Mouse (Mus musculus): Measurements from ENCODE around the gene Nudt19. TPM values are rescaled to one million over a fixed set of nuclear protein-coding genes. Genes with fewer than 3 reads are reported as not detected.
"Not testable (repeated sequence)": the region's sequence is repeated elsewhere in the genome, so short reads cannot be mapped to it uniquely, and the experiment has no call there.

Nudt19 gene
- polyA plus RNA-seq, 1 experiment from 2014 or later = 86.2 TPM

DNA sequence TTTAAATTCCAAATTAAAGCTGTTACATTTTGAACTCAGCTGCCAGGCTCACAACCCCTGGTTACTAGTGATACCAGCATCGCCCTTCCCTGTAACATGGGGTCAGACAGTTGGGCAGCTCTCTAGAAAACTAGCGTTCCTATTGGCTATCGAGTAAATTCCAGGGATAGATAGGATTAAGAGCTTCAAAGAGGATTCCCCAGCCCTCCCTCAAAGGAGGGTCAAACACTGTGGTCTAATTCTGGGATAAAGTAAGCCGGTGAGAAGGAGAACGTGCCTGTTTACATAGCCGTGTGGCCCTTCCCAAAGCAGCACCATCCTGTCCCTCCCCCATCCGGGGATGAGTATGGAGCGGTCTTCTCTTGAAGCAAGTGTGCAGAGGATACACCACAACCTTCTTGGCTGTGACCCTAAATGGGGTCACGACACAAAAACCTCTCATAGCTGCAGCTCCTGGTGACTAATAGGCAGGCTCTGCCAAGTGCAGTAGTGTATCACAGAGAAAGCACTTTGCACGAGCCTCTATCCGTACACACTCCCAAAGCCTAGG, 27.4 kb upstream of the Nudt19 start:
- ATAC-seq (ENCODE audit: low FRiP score, low TSS enrichment) (no peak), DNase-seq (no peak)
- WGBS = 7% methylated on average over 11 of the region's 11 CpGs
- Histone ChIP-seq H3K4me1 (ENCODE audit: control insufficient read depth, insufficient read depth, low read length) (peaks cover 18% of the 10 kb centered on the region; the same call in 1 of the 2 replicates), H3K4me2 (ENCODE audit: low read length) (no peak overlapping the region), H3K27me3 (ENCODE audit: control insufficient read depth, insufficient read depth, low read length) (peaks cover 29% of the 10 kb centered on the region), H3K4me3 (replicated peaks; ENCODE audit: low read depth, low read length) (no peak overlapping the region), H3K36me3 (ENCODE audit: control insufficient read depth, insufficient read depth, low read length) (no peaks in the 10 kb centered on the region), H3K27ac (replicated peaks; ENCODE audit: low read depth, low read length) (no peak overlapping the region), H3K9me3 (ENCODE audit: control insufficient read depth, low read length) (no peaks in the 10 kb centered on the region), H3K9ac (replicated peaks; ENCODE audit: low read length) (no peak overlapping the region)

DNA sequence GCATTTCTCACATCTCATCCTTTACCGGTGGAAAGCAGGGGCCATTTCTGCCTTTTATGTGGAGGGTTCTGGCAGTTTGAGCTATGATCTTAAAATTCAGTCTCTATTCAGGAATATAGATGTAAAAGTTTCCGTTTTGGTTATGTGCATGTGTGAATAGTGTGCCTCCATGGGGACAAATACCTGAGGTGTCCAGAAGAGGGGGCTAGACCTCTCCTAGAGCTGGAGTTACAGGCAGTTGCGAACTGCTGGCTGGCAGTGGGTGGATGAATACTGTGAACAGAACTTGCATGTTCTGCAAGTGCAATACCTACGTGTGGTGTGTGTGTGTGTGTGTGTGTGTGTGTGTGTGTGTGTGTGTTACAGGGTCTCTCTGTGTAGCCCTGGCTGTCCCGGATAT, 26.6 kb upstream of the Nudt19 start:
- H3K27ac ChIP-seq (replicated peaks; ENCODE audit: low read depth, low read length) = no peak overlapping the region
- H3K36me3 ChIP-seq (ENCODE audit: control insufficient read depth, insufficient read depth, low read length) = no peaks in the 10 kb centered on the region
- H3K9me3 ChIP-seq (ENCODE audit: control insufficient read depth, low read length) = no peaks in the 10 kb centered on the region
- H3K4me3 ChIP-seq (replicated peaks; ENCODE audit: low read depth, low read length) = no peak overlapping the region
- H3K27me3 ChIP-seq (ENCODE audit: control insufficient read depth, insufficient read depth, low read length) = peaks cover 29% of the 10 kb centered on the region
- H3K4me1 ChIP-seq (ENCODE audit: control insufficient read depth, insufficient read depth, low read length) = peaks cover 18% of the 10 kb centered on the region; the same call in 1 of the 2 replicates
- 75% methylated on average over 5 of the region's 5 CpGs for WGBS
- ATAC-seq (ENCODE audit: low FRiP score, low TSS enrichment) = no peak
- H3K9ac ChIP-seq (replicated peaks; ENCODE audit: low read length) = no peak overlapping the region
- DNase-seq = no peak
- H3K4me2 ChIP-seq (ENCODE audit: low read length) = no peak overlapping the region

DNA sequence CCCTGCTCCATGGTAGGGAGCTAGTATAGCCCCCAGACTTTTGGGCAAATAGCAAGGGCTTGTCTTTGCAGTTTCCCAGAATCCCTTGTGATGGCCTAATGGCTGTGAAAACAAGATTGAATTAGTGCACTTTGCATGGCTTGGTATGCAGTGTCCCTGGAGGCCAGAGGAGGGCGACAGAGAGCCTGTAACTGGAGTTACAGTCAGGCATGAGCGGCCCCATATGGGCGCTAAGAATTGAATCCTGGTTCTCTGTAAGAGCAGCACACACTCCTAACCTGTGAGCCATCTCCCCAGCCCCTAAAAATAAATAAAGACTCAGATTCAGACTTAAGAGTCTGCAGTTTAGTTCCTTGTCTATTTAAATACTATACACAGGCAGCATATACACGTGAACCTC, 23.7 kb upstream of the Nudt19 start:
- peak; percentile 48 for DNase-seq
- H3K4me3 ChIP-seq (replicated peaks; ENCODE audit: low read depth, low read length) = no peak overlapping the region
- no peak for ATAC-seq (ENCODE audit: low FRiP score, low TSS enrichment)
- no peak overlapping the region for H3K9ac ChIP-seq (replicated peaks; ENCODE audit: low read length)
- no peaks in the 10 kb centered on the region for H3K36me3 ChIP-seq (ENCODE audit: control insufficient read depth, insufficient read depth, low read length)
- H3K27ac ChIP-seq (replicated peaks; ENCODE audit: low read depth, low read length) = no peak overlapping the region
- 0 out of 2 replicates have a peak, but pooled peaks cover 7% of the 10 kb centered on the region for H3K4me1 ChIP-seq (ENCODE audit: control insufficient read depth, insufficient read depth, low read length)
- peaks cover 24% of the 10 kb centered on the region for H3K27me3 ChIP-seq (ENCODE audit: control insufficient read depth, insufficient read depth, low read length)
- 38% methylated on average over 4 of the region's 4 CpGs for WGBS
- H3K9me3 ChIP-seq (ENCODE audit: control insufficient read depth, low read length) = no peaks in the 10 kb centered on the region
- H3K4me2 ChIP-seq (ENCODE audit: low read length) = no peak overlapping the region

DNA sequence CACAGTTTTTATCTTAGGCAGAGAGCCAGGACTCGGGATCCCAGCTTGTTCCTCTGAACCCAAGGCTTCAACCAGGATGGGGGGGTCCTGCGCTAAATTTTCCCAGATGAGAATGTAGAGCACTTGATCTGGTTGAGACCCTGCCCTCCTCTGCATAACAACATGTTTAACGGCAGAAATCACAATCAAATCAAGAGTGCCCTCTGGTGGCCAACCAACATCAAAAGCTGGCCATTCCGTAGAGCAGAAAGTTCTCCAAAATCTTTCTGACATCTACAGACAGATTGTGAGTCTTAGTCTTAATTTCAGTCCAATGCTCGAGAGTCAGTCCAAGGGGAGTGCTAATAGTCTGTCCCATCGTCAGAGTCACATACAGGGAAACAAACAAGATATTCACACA, 14.8 kb upstream of the Nudt19 start:
- H3K27me3 ChIP-seq (ENCODE audit: control insufficient read depth, insufficient read depth, low read length); H3K4me3 ChIP-seq (replicated peaks; ENCODE audit: low read depth, low read length); DNase-seq; H3K4me1 ChIP-seq (ENCODE audit: control insufficient read depth, insufficient read depth, low read length); H3K9me3 ChIP-seq (ENCODE audit: control insufficient read depth, low read length); ATAC-seq (ENCODE audit: low FRiP score, low TSS enrichment); H3K36me3 ChIP-seq (ENCODE audit: control insufficient read depth, insufficient read depth, low read length); H3K27ac ChIP-seq (replicated peaks; ENCODE audit: low read depth, low read length); H3K4me2 ChIP-seq (ENCODE audit: low read length); H3K9ac ChIP-seq (replicated peaks; ENCODE audit: low read length): not testable (repeated sequence)
- 22% methylated on average over 6 of the region's 6 CpGs for WGBS

DNA sequence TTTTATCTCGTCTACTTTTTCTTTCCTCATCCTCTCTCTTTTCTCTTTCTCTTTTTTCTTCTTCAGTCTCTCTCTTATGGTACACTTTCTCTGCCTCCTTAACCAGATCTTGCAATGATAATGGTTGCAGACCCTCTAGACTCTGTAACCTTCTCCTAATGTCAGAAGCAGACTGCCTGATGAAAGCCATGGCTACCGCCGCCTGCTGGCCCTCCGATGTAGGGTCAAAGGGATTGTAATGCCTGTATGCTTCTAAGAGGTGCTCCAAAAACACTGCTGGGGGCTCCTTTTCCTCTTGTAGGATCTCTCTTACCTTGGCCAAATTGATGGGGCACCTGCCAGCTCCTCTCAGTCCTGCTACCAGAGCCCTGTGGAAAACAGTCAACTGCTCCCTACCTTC, 13.6 kb upstream of the Nudt19 start:
- H3K27me3 ChIP-seq (ENCODE audit: control insufficient read depth, insufficient read depth, low read length); H3K4me3 ChIP-seq (replicated peaks; ENCODE audit: low read depth, low read length); H3K9ac ChIP-seq (replicated peaks; ENCODE audit: low read length); ATAC-seq (ENCODE audit: low FRiP score, low TSS enrichment); H3K36me3 ChIP-seq (ENCODE audit: control insufficient read depth, insufficient read depth, low read length); H3K9me3 ChIP-seq (ENCODE audit: control insufficient read depth, low read length); H3K4me2 ChIP-seq (ENCODE audit: low read length); H3K27ac ChIP-seq (replicated peaks; ENCODE audit: low read depth, low read length); DNase-seq; H3K4me1 ChIP-seq (ENCODE audit: control insufficient read depth, insufficient read depth, low read length): not testable (repeated sequence)
- 91% methylated on average over 4 of the region's 4 CpGs for WGBS

DNA sequence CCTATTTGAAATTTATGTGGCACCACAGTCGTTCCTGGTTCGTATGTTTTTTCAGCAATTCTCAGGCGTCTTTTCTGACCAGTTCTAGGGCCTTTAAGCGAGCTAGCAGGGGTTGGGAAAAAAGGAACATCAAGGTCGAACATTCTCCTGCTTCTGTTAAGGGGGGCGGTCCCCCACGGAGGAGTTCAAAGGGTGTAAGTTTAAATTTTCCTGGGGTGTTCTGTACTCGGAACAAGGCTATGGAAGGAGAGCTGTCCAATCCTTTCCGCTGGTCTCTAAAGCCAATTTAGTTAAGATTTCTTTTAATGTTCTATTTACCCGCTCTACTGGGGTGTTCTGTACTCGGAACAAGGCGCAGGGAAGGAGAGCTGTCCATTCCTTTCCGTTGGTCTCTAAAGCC, 9.9 kb upstream of the Nudt19 start:
- not testable (repeated sequence) for H3K9ac ChIP-seq (replicated peaks; ENCODE audit: low read length); DNase-seq; H3K9me3 ChIP-seq (ENCODE audit: control insufficient read depth, low read length); H3K4me3 ChIP-seq (replicated peaks; ENCODE audit: low read depth, low read length); H3K27me3 ChIP-seq (ENCODE audit: control insufficient read depth, insufficient read depth, low read length); H3K4me1 ChIP-seq (ENCODE audit: control insufficient read depth, insufficient read depth, low read length); ATAC-seq (ENCODE audit: low FRiP score, low TSS enrichment); H3K4me2 ChIP-seq (ENCODE audit: low read length); H3K36me3 ChIP-seq (ENCODE audit: control insufficient read depth, insufficient read depth, low read length); H3K27ac ChIP-seq (replicated peaks; ENCODE audit: low read depth, low read length)
- WGBS = 84% methylated on average over 13 of the region's 13 CpGs

DNA sequence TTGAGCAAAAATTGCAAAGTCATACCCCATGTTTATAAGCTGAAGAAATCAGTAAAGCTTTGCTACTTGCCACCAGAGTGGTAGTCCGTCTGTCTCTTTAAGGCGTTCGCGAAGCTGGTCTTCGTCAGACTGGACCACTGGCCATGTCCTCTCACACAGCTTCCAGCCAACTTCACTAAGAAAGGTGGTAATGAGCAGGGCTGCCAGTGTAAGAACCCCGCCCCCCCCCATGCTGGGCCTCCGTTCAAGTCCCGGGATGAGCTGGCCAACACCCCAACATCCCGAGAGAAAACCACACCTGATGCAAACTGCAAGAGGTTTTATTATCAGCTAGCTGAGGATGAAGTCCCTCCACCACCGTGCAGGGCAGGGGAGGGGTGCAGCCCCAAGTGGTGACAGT, 8.8 kb upstream of the Nudt19 start:
- H3K27ac ChIP-seq (replicated peaks; ENCODE audit: low read depth, low read length); H3K9ac ChIP-seq (replicated peaks; ENCODE audit: low read length); ATAC-seq (ENCODE audit: low FRiP score, low TSS enrichment); H3K27me3 ChIP-seq (ENCODE audit: control insufficient read depth, insufficient read depth, low read length); H3K4me2 ChIP-seq (ENCODE audit: low read length); H3K4me3 ChIP-seq (replicated peaks; ENCODE audit: low read depth, low read length); H3K9me3 ChIP-seq (ENCODE audit: control insufficient read depth, low read length); H3K36me3 ChIP-seq (ENCODE audit: control insufficient read depth, insufficient read depth, low read length); H3K4me1 ChIP-seq (ENCODE audit: control insufficient read depth, insufficient read depth, low read length); DNase-seq: not testable (repeated sequence)
- 87% methylated on average over 10 of the region's 10 CpGs for WGBS

DNA sequence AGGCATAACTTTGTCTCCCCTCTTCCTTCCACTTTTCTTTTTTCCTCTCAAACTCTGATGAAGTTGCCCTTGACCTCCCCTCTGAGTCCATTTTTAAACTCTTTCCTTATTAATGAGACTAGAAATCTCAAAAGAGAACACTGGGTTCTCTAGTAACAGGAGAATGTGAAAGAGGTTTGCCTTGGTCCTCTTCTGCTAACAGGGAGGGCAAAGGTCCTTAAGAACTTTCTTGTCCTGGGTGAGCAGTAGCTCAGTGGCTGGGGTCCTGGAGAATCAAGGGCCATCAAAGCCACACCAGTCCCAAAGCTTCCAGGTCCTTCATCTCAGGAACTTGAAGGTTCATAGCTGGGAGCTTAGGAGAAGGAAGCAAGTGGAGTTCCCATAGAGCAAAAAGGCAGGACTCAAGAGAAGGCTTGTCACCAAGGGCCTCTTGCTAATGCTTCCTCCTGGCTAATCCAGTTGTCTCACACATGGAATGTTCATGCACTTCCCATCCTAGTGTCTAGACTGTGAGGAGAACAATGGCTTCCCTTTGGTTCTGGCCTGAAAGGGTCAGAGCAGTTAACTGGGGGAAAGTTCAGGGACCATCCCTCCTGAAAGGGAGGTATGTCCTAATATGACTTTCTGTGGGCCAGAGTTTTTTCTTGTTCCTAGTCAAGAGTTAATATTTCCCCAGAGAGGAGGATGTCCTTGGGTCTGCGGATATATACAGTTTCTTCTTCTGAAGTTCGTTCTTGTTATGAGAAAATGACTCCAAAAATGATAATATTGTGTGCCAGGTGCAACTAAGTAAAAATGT, 8.2 kb upstream of the Nudt19 start:
- 92% methylated on average over 2 of the region's 2 CpGs for WGBS
- Histone ChIP-seq H3K36me3 (ENCODE audit: control insufficient read depth, insufficient read depth, low read length) (no peaks in the 10 kb centered on the region), H3K4me2 (ENCODE audit: low read length) (no peak overlapping the region), H3K9me3 (ENCODE audit: control insufficient read depth, low read length) (no peaks in the 10 kb centered on the region), H3K27me3 (ENCODE audit: control insufficient read depth, insufficient read depth, low read length) (no peaks in the 10 kb centered on the region), H3K9ac (replicated peaks; ENCODE audit: low read length) (no peak overlapping the region), H3K4me3 (replicated peaks; ENCODE audit: low read depth, low read length) (no peak overlapping the region), H3K4me1 (ENCODE audit: control insufficient read depth, insufficient read depth, low read length) (no peaks in the 10 kb centered on the region), H3K27ac (replicated peaks; ENCODE audit: low read depth, low read length) (no peak overlapping the region)
- ATAC-seq (ENCODE audit: low FRiP score, low TSS enrichment) (no peak), DNase-seq (no peak)

DNA sequence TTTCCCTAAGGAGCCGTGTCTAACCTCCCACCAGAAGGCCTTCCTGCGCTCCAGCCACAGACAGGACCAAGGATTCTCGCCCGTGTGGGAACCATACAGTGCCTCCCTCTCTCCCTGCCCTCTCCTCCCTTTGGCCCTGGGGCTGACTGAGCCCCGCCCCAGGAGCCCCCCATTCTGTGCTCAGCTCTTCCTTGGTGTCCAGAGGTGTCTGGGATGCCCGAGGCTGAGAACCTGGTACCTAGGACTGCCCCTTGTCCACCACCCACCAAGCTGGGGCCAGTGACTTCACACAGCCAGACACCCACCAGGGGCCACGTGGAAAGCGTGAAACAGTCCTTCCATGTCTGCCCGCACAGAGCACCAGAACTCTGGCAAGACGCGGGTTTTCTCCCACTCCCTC, 7.0 kb upstream of the Nudt19 start:
- no peak overlapping the region for H3K27ac ChIP-seq (replicated peaks; ENCODE audit: low read depth, low read length)
- H3K4me3 ChIP-seq (replicated peaks; ENCODE audit: low read depth, low read length) = no peak overlapping the region
- no peaks in the 10 kb centered on the region for H3K4me1 ChIP-seq (ENCODE audit: control insufficient read depth, insufficient read depth, low read length)
- 78% methylated on average over 11 of the region's 11 CpGs for WGBS
- H3K9ac ChIP-seq (replicated peaks; ENCODE audit: low read length) = no peak overlapping the region
- ATAC-seq (ENCODE audit: low FRiP score, low TSS enrichment) = no peak
- H3K36me3 ChIP-seq (ENCODE audit: control insufficient read depth, insufficient read depth, low read length) = no peaks in the 10 kb centered on the region
- H3K9me3 ChIP-seq (ENCODE audit: control insufficient read depth, low read length) = no peaks in the 10 kb centered on the region
- DNase-seq = no peak
- no peak overlapping the region for H3K4me2 ChIP-seq (ENCODE audit: low read length)
- H3K27me3 ChIP-seq (ENCODE audit: control insufficient read depth, insufficient read depth, low read length) = no peaks in the 10 kb centered on the region

All from midbrain, embryonic 14.5 days (tissue).